Mouse (Mus musculus) gastrocnemius, postnatal 25 days (tissue): ENCODE measurements at regions not wholly inside any gene's neighbourhood (a gene's known extent, or its start where the extent isn't known, plus 50 kb on each side); places are given as distances from the start of the nearest gene placed in this dataset.
"Not testable (repeated sequence)": the region's sequence is repeated elsewhere in the genome, so short reads cannot be mapped to it uniquely, and the experiment has no call there.

Experiments
- DNase-seq: peaks from one replicate; pipeline ENCODE4 v3.0.0; 2022

DNA sequence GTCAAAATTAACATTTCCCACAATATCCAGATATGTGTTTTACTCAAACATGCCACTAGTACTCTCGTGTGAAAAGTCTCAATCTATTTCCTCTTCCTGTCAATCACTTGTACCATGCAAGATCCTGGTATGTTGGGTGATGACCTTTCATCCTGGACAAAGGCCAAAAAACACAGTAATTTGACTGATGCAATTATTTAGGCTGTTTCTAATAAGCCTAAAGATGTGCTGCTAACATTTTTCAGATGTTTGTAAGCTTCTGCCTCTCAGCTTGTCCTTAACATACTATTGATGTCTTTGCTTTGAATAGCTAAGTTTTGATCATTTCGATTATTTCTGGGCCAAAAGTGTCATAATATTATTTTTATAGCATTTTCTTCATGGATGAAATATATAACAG, 418.4 kb upstream of the Arrdc4 start:
- DNase-seq, result no peak

DNA sequence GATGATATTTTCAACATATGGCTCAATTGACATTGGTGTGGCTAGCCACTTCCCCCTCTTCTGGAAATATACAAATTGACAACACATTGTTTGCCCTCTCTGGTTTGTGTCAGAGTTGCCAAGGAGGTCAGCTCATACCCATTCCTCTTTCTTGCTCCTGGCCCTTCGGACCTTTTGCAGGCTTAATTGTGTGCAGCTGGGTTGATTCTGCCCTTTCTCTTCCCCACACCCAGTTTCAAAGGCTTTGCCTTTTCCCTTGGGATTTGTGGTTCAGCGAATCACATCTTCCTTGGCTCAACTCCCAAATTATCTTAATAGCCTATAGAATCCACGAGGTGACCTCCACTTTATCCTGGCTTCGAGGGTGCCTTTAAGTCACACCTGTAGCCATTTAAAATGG, 412.9 kb upstream of the Arrdc4 start:
- DNase-seq, result no peak

GRCm38 (mm10) chr7:69142351-69142750, 393.3 kb upstream of the Arrdc4 start:
- no peak for DNase-seq

DNA sequence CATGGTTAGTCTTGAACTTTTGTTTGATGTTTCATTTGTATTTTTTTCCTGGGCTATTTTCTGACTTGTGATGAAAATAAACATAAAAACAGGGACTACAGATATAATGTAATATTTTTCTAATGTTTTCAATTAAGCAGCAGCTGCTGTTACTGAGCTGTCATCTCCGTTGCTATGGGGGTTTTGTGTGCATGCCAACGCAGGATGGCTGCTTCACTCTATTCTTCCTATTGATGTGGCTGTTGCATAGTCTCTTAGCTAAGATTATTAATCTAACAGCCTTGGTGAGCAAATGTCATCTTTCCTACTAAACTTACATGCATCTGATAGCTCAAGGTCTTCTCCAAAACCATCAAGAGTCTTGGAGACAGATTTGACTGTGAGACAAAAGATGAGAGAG, 384.4 kb upstream of the Arrdc4 start:
- DNase-seq, result no peak

- not testable (repeated sequence) for DNase-seq
Observed at GRCm38 (mm10) chr7:69101770-69102169, 352.7 kb upstream of the Arrdc4 start.

GRCm38 (mm10) chr7:69097587-69098095, 348.6 kb upstream of the Arrdc4 start:
- no peak for DNase-seq

DNA sequence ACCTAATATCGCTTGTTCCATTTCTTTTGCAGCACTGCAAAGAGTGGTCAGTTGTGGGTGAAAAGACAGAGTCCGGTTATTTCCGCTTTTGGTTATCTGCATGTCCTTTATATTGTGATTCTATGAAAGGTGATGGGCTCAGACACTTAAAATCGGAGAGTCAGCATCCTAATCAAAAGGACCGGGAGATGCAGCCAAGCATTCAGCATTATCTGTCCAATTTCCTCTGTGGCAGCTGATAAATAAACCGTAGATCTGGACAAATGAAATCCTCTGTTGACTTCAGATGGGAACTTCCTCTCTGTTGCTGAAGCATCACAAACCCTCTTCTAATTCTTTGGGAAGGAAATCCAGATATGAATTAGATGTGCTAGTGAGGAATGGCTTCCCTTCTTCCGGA, 325.7 kb upstream of the Arrdc4 start:
- no peak for DNase-seq

- DNase-seq, result no peak
Observed at GRCm38 (mm10) chr7:69062994-69063393, 314.0 kb upstream of the Arrdc4 start.

- DNase-seq, result no peak
Observed at GRCm38 (mm10) chr7:69062506-69062905, 313.5 kb upstream of the Arrdc4 start.

DNA sequence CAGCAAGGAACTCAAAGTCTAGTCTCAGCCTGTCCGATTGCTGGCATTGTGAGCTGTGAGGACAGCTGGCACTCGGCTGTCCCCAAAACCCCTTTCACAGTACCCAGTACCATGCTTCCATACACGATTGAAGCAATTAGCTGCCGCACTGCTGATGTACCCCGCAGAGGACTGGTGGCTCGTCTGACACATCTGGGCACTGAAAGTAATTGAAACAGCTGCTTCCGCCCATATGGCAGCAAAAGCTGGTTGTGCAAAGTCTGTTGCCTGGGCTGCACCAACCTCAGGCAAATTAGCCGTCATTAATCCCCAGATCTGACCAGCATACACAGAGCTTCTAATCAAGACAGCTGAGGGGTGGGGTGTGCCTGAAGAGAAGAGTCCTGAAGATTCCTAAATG, 313.1 kb upstream of the Arrdc4 start:
- DNase-seq, result no peak

- DNase-seq, result no peak
Observed at GRCm38 (mm10) chr7:69061242-69061641, 312.2 kb upstream of the Arrdc4 start.

DNA sequence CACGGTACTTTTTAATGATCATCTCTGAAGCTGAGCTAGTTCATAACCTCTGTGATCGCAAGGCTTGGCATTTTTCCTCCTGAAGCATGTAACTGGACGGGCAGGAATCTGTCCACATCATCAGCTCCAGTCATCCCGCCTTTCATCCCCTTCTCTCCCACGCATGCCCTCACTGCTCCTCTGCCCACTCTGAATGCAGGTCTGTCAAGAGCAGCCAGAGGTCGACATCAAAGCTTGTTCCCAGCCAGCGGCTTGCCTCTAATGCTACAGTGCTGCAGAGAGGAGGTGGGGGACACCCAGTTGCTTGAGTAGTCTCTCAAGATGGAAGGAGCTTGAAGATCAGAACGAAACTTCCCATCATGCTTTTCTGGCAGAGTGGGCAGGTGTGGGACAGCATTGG, 267.5 kb upstream of the Arrdc4 start:
- no peak for DNase-seq

- DNase-seq, result no peak
Observed at GRCm38 (mm10) chr7:69015047-69015446, 266.0 kb upstream of the Arrdc4 start.

GRCm38 (mm10) chr7:69007237-69007636, 258.2 kb upstream of the Arrdc4 start:
- DNase-seq, result no peak

GRCm38 (mm10) chr7:68988061-68988460, 239.0 kb upstream of the Arrdc4 start:
- no peak for DNase-seq

- no peak for DNase-seq
Observed at GRCm38 (mm10) chr7:68983937-68984336, 234.9 kb upstream of the Arrdc4 start.

DNA sequence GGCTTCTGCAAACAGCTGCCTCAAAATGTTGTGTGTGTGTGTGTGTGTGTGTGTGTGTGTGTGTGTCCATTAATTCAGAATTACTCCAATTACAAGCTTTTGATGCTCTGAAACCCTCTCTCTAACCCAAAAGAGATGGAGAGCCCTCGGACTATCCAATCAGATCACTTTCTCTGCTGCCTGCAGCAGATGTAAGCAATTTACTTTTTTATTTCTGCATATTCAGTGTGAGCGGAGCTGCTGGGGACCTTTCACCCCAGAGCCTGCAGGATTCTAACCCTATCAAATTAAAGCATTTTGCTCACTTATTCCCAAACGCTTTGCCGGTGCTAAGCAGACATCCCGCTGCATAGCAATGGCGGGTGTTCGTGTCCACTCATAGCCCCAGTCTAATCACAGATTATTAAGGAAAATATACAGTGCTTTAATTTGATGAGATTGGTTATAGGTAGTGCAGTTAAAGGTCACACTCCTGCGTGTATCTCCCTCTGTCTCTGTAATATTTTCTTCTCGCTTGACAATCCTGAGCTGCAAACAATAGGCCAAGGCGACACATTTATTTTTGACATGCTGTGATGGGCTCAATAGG, 234.0 kb upstream of the Arrdc4 start:
- no peak for DNase-seq

GRCm38 (mm10) chr7:68978576-68978975, 229.5 kb upstream of the Arrdc4 start:
- DNase-seq, result no peak

- no peak for DNase-seq
Observed at GRCm38 (mm10) chr7:68976813-68977752, 228.0 kb upstream of the Arrdc4 start.

DNA sequence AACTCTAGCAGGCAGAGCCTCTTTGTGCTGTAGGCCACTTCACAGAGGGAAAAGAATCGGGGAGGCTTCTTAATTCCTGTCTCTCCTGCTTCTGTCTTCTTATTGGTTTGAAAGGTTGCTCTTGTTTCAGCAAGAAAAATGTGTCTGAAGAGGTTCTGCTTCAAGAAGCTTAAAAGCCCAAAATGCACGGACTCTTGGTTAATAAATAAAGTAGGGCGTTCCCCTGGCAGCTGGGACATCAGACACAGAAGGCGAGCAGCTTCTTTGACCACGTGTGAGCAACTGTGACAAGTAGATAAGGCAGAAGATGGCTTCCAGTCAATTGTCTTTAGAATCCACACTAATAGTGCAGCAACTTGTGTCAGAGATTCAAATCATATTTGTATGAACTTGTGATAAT, 226.9 kb upstream of the Arrdc4 start:
- no peak for DNase-seq

- no peak for DNase-seq
Observed at GRCm38 (mm10) chr7:68975580-68975894, 226.5 kb upstream of the Arrdc4 start.

GRCm38 (mm10) chr7:68974761-68975579, 225.9 kb upstream of the Arrdc4 start:
- no peak for DNase-seq
